Mouse (Mus musculus) hindbrain, embryonic 15.5 days (tissue): ENCODE measurements around the gene Zfhx2. TPM values are rescaled to one million over a fixed set of nuclear protein-coding genes. Genes with fewer than 3 reads are reported as not detected.

Experiments
- ATAC-seq: fragments of 200-750 bp; cut with Nextera tagmentation; 2 replicates; pipeline ENCODE4 v1.8.0; 2017; ENCODE audit warnings: low read depth, moderate number of reproducible peaks, moderate TSS enrichment; ENCODE audit not compliant: low FRiP score
- H3K27ac ChIP-seq: fragments of 300-500 bp; sonication (generic); replicated peaks from 2 replicates; pipeline ENCODE4 v1.5.1; 2015; ENCODE audit warnings: mild to moderate bottlenecking, inconsistent platforms
- H3K27me3 ChIP-seq: fragments of 300-500 bp; sonication (generic); 2 replicates; pipeline ENCODE4 v1.6.1; 2015; ENCODE audit warnings: control low read depth, inconsistent platforms
- H3K36me3 ChIP-seq: fragments of 300-500 bp; sonication (generic); 2 replicates; pipeline ENCODE4 v1.6.1; 2015; ENCODE audit warnings: control low read depth, inconsistent platforms
- H3K4me1 ChIP-seq: fragments of 300-500 bp; sonication (generic); replicated peaks from 2 replicates; pipeline ENCODE4 v1.6.1; 2015; ENCODE audit warnings: control low read depth, inconsistent platforms
- H3K4me2 ChIP-seq: fragments of 300-500 bp; sonication (generic); 2 replicates; pipeline ENCODE4 v1.6.1; 2015; ENCODE audit warnings: moderate library complexity, mild to moderate bottlenecking, inconsistent platforms
- H3K4me3 ChIP-seq: fragments of 300-500 bp; sonication (generic); 2 replicates; pipeline ENCODE4 v1.5.1; 2015; ENCODE audit warnings: mild to moderate bottlenecking, inconsistent platforms
- H3K9ac ChIP-seq: fragments of 300-500 bp; sonication (generic); 2 replicates; pipeline ENCODE4 v1.6.1; 2015; ENCODE audit warnings: inconsistent platforms
- H3K9me3 ChIP-seq: fragments of 300-500 bp; sonication (generic); 2 replicates; pipeline ENCODE4 v1.6.1; 2016; ENCODE audit warnings: control low read depth, inconsistent platforms
- WGBS: fragments of 180-500 bp; shearing (Covaris S2); methylation state at CpG from one replicate; pipeline ENCODE4 v1.1.7; 2015; 5-methylcytosine and 5-hydroxymethylcytosine counted together
- polyA plus RNA-seq: library from polyadenylated mRNA; unstranded; fragments of >200 nt; fragmentation: Nextera tagmentation; extraction: Ambion mirVana; gene quantifications from 2 replicates; pipeline ENCODE4 v1.2.1, GENCODE M21; 2015

The Zfhx2 gene
- polyA plus RNA-seq, 1 experiment from 2014 or later = 24.9 TPM

DNA sequence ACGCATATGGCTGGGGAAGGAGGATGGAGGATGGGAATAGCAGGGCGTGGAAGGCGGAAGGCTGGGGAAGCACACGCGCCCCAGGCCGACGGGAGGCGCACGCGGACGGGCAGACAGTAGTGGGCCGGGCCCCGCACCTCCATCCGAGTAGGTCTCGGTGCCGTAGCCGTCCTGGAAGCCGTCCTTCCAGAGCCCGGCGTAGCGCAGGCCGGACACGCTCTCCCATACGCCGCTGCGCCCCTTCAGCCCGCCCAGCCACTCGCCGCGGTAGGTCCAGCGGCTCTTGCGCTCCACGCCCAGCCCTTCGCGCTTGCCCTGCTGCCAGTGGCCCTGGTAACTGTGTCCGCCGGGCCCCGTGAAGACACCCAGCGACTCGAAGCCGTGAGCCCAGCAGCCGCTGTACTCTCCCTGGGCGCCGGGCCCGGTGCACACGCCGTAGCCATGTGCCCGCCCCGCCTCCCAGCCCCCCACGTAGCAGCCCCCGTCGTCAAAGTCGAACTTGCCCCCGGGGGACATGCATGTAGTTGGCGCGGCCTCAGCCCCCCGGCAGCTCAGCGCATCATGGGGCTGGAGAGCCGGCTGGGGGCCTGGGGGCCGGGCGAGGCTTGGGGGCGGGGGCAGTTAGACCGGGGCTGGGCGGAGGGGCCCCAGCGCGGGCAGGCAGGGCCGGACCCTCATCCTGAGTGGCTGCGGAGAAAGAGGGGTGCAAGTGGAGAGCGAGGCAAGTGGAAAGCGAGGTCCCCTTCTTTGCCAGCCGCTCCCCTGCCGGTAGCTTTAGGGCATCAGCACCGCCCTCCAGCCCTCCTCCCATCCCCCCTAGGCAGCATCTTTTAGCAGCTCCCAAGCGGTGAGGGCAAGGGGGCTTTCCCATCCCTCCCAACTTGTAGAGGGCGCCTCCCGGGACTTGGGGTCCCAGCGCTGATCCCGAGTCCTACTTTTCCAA lies 22.9 kb upstream of the Zfhx2 start:
- H3K4me1 ChIP-seq = peaks cover 64% of the 10 kb centered on the region
- peak overlapping the region; percentile 96 for H3K27ac ChIP-seq
- H3K9ac ChIP-seq = peak overlapping the region; percentile 93
- H3K36me3 ChIP-seq = peaks cover 11% of the 10 kb centered on the region; the same call in 1 of the 2 replicates
- H3K27me3 ChIP-seq = no peaks in the 10 kb centered on the region
- H3K4me2 ChIP-seq = peak overlapping the region; percentile 74
- H3K9me3 ChIP-seq = no peaks in the 10 kb centered on the region
- WGBS = under 1% methylated on average over 73 of the region's 78 CpGs
- ATAC-seq = peak; percentile 41
- peak overlapping the region; percentile 76 for H3K4me3 ChIP-seq

GRCm38 (mm10) chr14:55113975-55114645 lies 22.0 kb upstream of the Zfhx2 start:
- Histone ChIP-seq H3K9me3 (no peaks in the 10 kb centered on the region), H3K36me3 (peaks cover 11% of the 10 kb centered on the region; the same call in 1 of the 2 replicates), H3K4me3 (peak overlapping the region; percentile 76), H3K27ac (peak overlapping the region; percentile 96), H3K4me1 (peaks cover 73% of the 10 kb centered on the region), H3K27me3 (no peaks in the 10 kb centered on the region), H3K4me2 (peak overlapping the region; percentile 74), H3K9ac (peak overlapping the region; percentile 93)
- no peak for ATAC-seq
- WGBS = 10% methylated on average over 26 of the region's 26 CpGs

DNA sequence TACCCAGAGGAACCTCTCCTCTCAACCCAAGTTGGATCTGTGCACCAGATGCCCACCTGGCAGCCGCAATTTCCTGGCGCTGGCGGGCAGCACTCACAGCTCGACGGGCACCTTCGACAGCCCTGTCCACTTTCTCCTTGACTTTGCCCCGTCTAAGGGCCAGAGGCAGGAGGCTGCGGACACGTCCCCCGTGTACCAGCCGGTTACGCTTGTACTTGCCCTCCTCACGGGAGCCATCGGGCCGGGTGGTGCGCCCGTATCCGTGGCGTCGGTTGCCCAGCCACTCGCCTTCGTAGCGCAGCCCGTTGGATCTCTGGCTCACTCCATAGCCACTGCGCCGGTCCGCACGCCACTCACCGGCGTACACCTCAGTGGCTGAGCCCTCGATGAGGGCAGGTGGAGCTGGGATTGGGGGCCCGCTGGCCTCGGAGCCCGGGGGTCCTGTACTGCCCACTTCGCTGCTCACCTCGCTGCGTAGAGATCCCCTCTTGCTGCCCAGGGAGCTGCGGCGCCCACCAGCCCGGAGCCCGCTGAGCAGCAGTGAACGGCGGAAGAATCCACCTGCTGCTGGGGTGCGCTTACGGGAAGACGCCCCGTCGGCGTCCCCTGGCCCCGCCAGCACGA lies 21.3 kb upstream of the Zfhx2 start:
- H3K27ac ChIP-seq = no peak overlapping the region
- no peaks in the 10 kb centered on the region for H3K9me3 ChIP-seq
- peaks cover 80% of the 10 kb centered on the region for H3K4me1 ChIP-seq
- no peak for ATAC-seq
- peak overlapping the region; percentile 74 for H3K4me2 ChIP-seq
- peak overlapping the region; percentile 93 for H3K9ac ChIP-seq
- H3K4me3 ChIP-seq = peak overlapping the region; percentile 76
- 69% methylated on average over 51 of the region's 51 CpGs for WGBS
- H3K36me3 ChIP-seq = peaks cover 11% of the 10 kb centered on the region; the same call in 1 of the 2 replicates
- no peaks in the 10 kb centered on the region for H3K27me3 ChIP-seq

GRCm38 (mm10) chr14:55111720-55112119 lies 19.6 kb upstream of the Zfhx2 start:
- ATAC-seq = no peak
- 69% methylated on average over 2 of the region's 2 CpGs for WGBS
- 0 out of 2 replicates have a peak overlapping the region, but pooled peaks have one; percentile 17 for H3K9ac ChIP-seq
- no peaks in the 10 kb centered on the region for H3K9me3 ChIP-seq
- no peaks in the 10 kb centered on the region for H3K27me3 ChIP-seq
- no peak overlapping the region for H3K4me3 ChIP-seq
- peak overlapping the region; percentile 21; the same call in 1 of the 2 replicates for H3K4me2 ChIP-seq
- peaks cover 87% of the 10 kb centered on the region for H3K4me1 ChIP-seq
- peaks cover 11% of the 10 kb centered on the region; the same call in 1 of the 2 replicates for H3K36me3 ChIP-seq
- no peak overlapping the region for H3K27ac ChIP-seq

DNA sequence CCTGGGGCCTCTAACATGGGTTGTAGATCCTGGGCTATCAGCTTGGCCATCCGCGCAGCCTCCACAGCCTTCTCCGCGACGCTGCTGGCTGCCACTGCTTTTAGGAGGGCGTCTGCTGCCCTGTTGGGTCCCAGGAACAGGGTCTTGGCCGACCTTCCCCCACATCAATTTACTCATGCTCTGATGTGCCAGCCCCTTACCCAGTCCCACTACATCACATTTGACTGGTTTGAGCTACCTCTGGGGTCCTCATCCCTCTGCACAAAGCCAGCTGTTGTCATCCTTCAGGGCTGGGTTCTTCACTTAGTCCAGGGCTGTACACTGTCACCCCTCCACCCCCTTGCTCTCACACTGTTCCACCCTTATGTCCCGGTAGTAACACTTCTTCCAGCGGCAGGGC lies 18.0 kb upstream of the Zfhx2 start:
- WGBS = 38% methylated on average over 9 of the region's 9 CpGs
- 0 out of 2 replicates have a peak overlapping the region, but pooled peaks have one; percentile 35 for H3K9ac ChIP-seq
- peak overlapping the region; percentile 3; the same call in 1 of the 2 replicates for H3K4me2 ChIP-seq
- no peaks in the 10 kb centered on the region for H3K9me3 ChIP-seq
- peaks cover 11% of the 10 kb centered on the region; the same call in 1 of the 2 replicates for H3K36me3 ChIP-seq
- no peak overlapping the region for H3K4me3 ChIP-seq
- peaks cover 93% of the 10 kb centered on the region for H3K4me1 ChIP-seq
- H3K27ac ChIP-seq = no peak overlapping the region; the same call in 1 of the 2 replicates
- no peak for ATAC-seq
- no peaks in the 10 kb centered on the region for H3K27me3 ChIP-seq

GRCm38 (mm10) chr14:55109048-55109873 lies 17.1 kb upstream of the Zfhx2 start:
- Histone ChIP-seq H3K27ac (peak overlapping the region; percentile 83), H3K4me3 (no peak overlapping the region), H3K9me3 (no peaks in the 10 kb centered on the region), H3K36me3 (peaks cover 11% of the 10 kb centered on the region; the same call in 1 of the 2 replicates), H3K27me3 (no peaks in the 10 kb centered on the region), H3K4me2 (peak overlapping the region; percentile 38), H3K4me1 (peaks cover 93% of the 10 kb centered on the region), H3K9ac (peak overlapping the region; percentile 35)
- ATAC-seq = no peak
- 13% methylated on average over 21 of the region's 21 CpGs for WGBS

GRCm38 (mm10) chr14:55108202-55108870 lies 16.2 kb upstream of the Zfhx2 start:
- Histone ChIP-seq H3K27ac (peak overlapping the region; percentile 83), H3K9me3 (no peaks in the 10 kb centered on the region), H3K4me2 (peak overlapping the region; percentile 38), H3K36me3 (peaks cover 8% of the 10 kb centered on the region; the same call in 1 of the 2 replicates), H3K9ac (peak overlapping the region; percentile 35), H3K27me3 (no peaks in the 10 kb centered on the region), H3K4me3 (no peak overlapping the region), H3K4me1 (peaks cover 84% of the 10 kb centered on the region)
- 32% methylated on average over 9 of the region's 9 CpGs for WGBS
- peak; percentile 76 for ATAC-seq

DNA sequence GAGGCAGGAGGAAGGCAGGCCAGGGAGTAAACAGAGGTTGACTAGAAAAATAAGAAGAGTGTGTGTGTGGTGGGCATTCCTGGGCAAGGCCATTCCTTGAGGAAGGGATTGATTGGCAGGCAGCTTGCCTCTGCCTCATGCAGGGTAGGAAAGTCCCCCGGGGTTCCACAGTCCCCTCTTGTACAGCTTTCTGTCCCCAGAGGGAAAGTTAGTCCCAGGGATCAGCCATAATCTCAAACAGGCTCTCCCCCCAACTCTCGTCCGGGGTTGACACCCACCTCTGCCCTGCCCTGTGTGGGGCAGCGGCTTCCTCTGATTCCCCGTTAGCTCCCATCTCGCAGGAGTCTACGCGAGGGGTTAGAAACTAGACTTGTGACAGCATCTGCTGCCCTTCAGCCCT lies 14.9 kb upstream of the Zfhx2 start:
- no peak overlapping the region for H3K9ac ChIP-seq
- no peak for ATAC-seq
- H3K4me1 ChIP-seq = peaks cover 71% of the 10 kb centered on the region
- no peaks in the 10 kb centered on the region for H3K27me3 ChIP-seq
- H3K36me3 ChIP-seq = no peaks in the 10 kb centered on the region
- no peak overlapping the region for H3K4me3 ChIP-seq
- WGBS = 64% methylated on average over 8 of the region's 8 CpGs
- no peak overlapping the region for H3K4me2 ChIP-seq
- H3K27ac ChIP-seq = peak overlapping the region; percentile 83
- no peaks in the 10 kb centered on the region for H3K9me3 ChIP-seq

- Histone ChIP-seq H3K4me3 (peak within 1 kb of the TSS; percentile 39), H3K4me1 (peaks cover 62% of the 10 kb centered on the region)
- peak; percentile 74 for ATAC-seq
These were observed 14.0 kb upstream of the Zfhx2 start, which contains the start of gene Ap1g2 for GRCm38 (mm10) chr14:55105836-55106809. Gene Ap1g2, minus strand, starts transcription at chr14:55106593.

GRCm38 (mm10) chr14:55105386-55105785 lies 13.3 kb upstream of the Zfhx2 start:
- Histone ChIP-seq H3K4me3 (peak overlapping the region; percentile 39), H3K4me1 (peaks cover 55% of the 10 kb centered on the region), H3K4me2 (peak overlapping the region; percentile 95), H3K27me3 (no peaks in the 10 kb centered on the region), H3K9ac (peak overlapping the region; percentile 52), H3K36me3 (no peaks in the 10 kb centered on the region), H3K27ac (peak overlapping the region; percentile 82), H3K9me3 (no peaks in the 10 kb centered on the region)
- 7% methylated on average over 7 of the region's 7 CpGs for WGBS
- ATAC-seq = no peak

More at GRCm38 (mm10) chr14:55105836-55106809, 14.0 kb upstream of the Zfhx2 start, which contains the start of gene Ap1g2:
- peak within 1 kb of the TSS; percentile 95 for H3K4me2 ChIP-seq
- no peaks in the 10 kb centered on the region for H3K27me3 ChIP-seq
- H3K27ac ChIP-seq = peak within 1 kb of the TSS; percentile 83
- H3K9me3 ChIP-seq = no peaks in the 10 kb centered on the region
- peak within 1 kb of the TSS; percentile 52 for H3K9ac ChIP-seq
- under 1% methylated on average over 39 of the region's 39 CpGs for WGBS
- no peaks in the 10 kb centered on the region for H3K36me3 ChIP-seq
